Mouse (Mus musculus): ENCODE results near the gene Tmem273.

Gene Tmem273

GRCm38 (mm10) chr14:32861656-32862055 is 75.9 kb downstream of the Tmem273 start:
- no peak for DNase-seq

- DNase-seq, result no peak
Observed at GRCm38 (mm10) chr14:32865331-32865730, 79.6 kb downstream of the Tmem273 start.

Measured in right cerebral cortex, postnatal 25 days (tissue).